Mouse (Mus musculus) heart, postnatal 25 days (tissue): ENCODE data around the gene Csf2rb. TPM values are rescaled to one million over a fixed set of nuclear protein-coding genes. Genes with fewer than 3 reads are reported as not detected.

Source experiments
- DNase-seq: peaks from one replicate; pipeline ENCODE4 v3.0.0; 2022; ENCODE audit warnings: low spot score
- intact Hi-C: fragments of 180-260 bp; cut with DNase I; formaldehyde crosslinking; loops from one replicate; pipeline ENCODE4 v1.15.1; 2025
- total RNA-seq, 2 experiments: library from RNA; stranded (reverse); gene quantifications; 2 replicates each; pipeline ENCODE4 v1.2.3; 2021

The Csf2rb gene
- total RNA-seq, 2 experiments from 2014 or later, result 2.5 TPM

- no peak for DNase-seq
- intact Hi-C loops, result loop anchor here (1.0 to 5.0 kb wide), 2 partner anchors 112 to 192 kb away; no protein-coding TSS in a partner anchor
Measured at GRCm38 (mm10) chr15:78369641-78370040, 44.1 kb downstream of the Csf2rb start.

- intact Hi-C loops, result no loop called here
- DNase-seq, result no peak
Measured at GRCm38 (mm10) chr15:78372796-78373195, 47.2 kb downstream of the Csf2rb start.

- intact Hi-C loops, result no loop called here
Measured at GRCm38 (mm10) chr15:78374204-78374603, 48.7 kb downstream of the Csf2rb start.

GRCm38 (mm10) chr15:78377859-78378258 lies 52.3 kb downstream of the Csf2rb start:
- intact Hi-C loops, result no loop called here
- DNase-seq, result no peak

More at GRCm38 (mm10) chr15:78374204-78374603, 48.7 kb downstream of the Csf2rb start:
- no peak for DNase-seq

- no peak for DNase-seq
- intact Hi-C loops, result no loop called here
Measured at GRCm38 (mm10) chr15:78378556-78378955, 53.0 kb downstream of the Csf2rb start.

- DNase-seq, result no peak
- intact Hi-C loops, result no loop called here
Measured at GRCm38 (mm10) chr15:78380208-78380607, 54.7 kb downstream of the Csf2rb start.

GRCm38 (mm10) chr15:78380741-78381140 lies 55.2 kb downstream of the Csf2rb start:
- no peak for DNase-seq
- intact Hi-C loops, result no loop called here

GRCm38 (mm10) chr15:78382115-78382514 lies 56.6 kb downstream of the Csf2rb start:
- intact Hi-C loops, result no loop called here
- DNase-seq, result no peak

- intact Hi-C loops, result no loop called here
- DNase-seq, result no peak
Measured at GRCm38 (mm10) chr15:78383450-78384219, 58.1 kb downstream of the Csf2rb start.

GRCm38 (mm10) chr15:78384220-78385116 lies 58.9 kb downstream of the Csf2rb start:
- no peak for DNase-seq
- intact Hi-C loops, result no loop called here

- DNase-seq, result no peak
- intact Hi-C loops, result no loop called here
Measured at GRCm38 (mm10) chr15:78385564-78385963, 60.0 kb downstream of the Csf2rb start.

- DNase-seq, result no peak
- intact Hi-C loops, result no loop called here
Measured at GRCm38 (mm10) chr15:78390855-78391254, 65.3 kb downstream of the Csf2rb start.

- DNase-seq, result no peak
- intact Hi-C loops, result no loop called here
Measured at GRCm38 (mm10) chr15:78395478-78395962, 70.0 kb downstream of the Csf2rb start, which contains the start of gene Tex33. Gene Tex33 (minus strand): TSS chr15:78395912.

- intact Hi-C loops, result no loop called here
- no peak for DNase-seq
Measured at GRCm38 (mm10) chr15:78401345-78401744, 75.8 kb downstream of the Csf2rb start.

- DNase-seq, result peak; percentile 45
- intact Hi-C loops, result no loop called here
Measured at GRCm38 (mm10) chr15:78401921-78402320, 76.4 kb downstream of the Csf2rb start.

- intact Hi-C loops, result no loop called here
- DNase-seq, result no peak
Measured at GRCm38 (mm10) chr15:78402423-78402822, 76.9 kb downstream of the Csf2rb start.

- intact Hi-C loops, result no loop called here
- no peak for DNase-seq
Measured at GRCm38 (mm10) chr15:78403301-78403741, 77.8 kb downstream of the Csf2rb start.
